Mouse (Mus musculus) myocyte (in vitro differentiated cells): Measurements from ENCODE around the gene Ccno. TPM values are rescaled to one million over a fixed set of nuclear protein-coding genes. Genes with fewer than 3 reads are reported as not detected.

Source experiments
- H3K27me3 ChIP-seq: one replicate; pipeline ENCODE4 v1.6.1; 2011; ENCODE audit not compliant: control insufficient read depth, insufficient read depth, insufficient read length
- H3K36me3 ChIP-seq: one replicate; pipeline ENCODE4 v1.6.1; 2011; ENCODE audit not compliant: control insufficient read depth, insufficient read depth
- H3K4me2 ChIP-seq: one replicate; pipeline ENCODE4 v1.6.1; 2011; ENCODE audit warnings: low read depth, control low read depth
- H3K4me3 ChIP-seq: one replicate; pipeline ENCODE4 v1.5.1; 2011; ENCODE audit warnings: mild to moderate bottlenecking, control low read depth, moderate library complexity
- H3K79me2 ChIP-seq: one replicate; pipeline ENCODE4 v1.6.1; 2011; ENCODE audit not compliant: control insufficient read depth, insufficient read depth
- H3ac ChIP-seq: one replicate; pipeline ENCODE4 v1.6.1; 2011; ENCODE audit not compliant: control insufficient read depth, insufficient read length
- CEBPB ChIP-seq: IDR thresholded peaks from 2 replicates; pipeline ENCODE4 v1.6.1; 2011; ENCODE audit warnings: mild to moderate bottlenecking, moderate library complexity; ENCODE audit not compliant: poor library complexity, insufficient read depth, severe bottlenecking
- E2F4 ChIP-seq: IDR thresholded peaks from one replicate; pipeline ENCODE4 v1.6.1; 2011; ENCODE audit warnings: mild to moderate bottlenecking, control low read depth, moderate library complexity; ENCODE audit not compliant: insufficient read depth
- MAX ChIP-seq: IDR thresholded peaks from one replicate; pipeline ENCODE4 v1.6.1; 2011; ENCODE audit warnings: low read depth, mild to moderate bottlenecking, control low read depth
- MYOD1 ChIP-seq, 3 experiments: IDR thresholded peaks; one replicate each; pipeline ENCODE4 v1.6.1; 2011; ENCODE audit warnings: control low read depth in 2 of 3, low read depth in 2 of 3, mild to moderate bottlenecking in 2 of 3, moderate library complexity in 1 of 3; ENCODE audit not compliant: insufficient read length in 2 of 3, control insufficient read depth in 1 of 3
- MYOG ChIP-seq, 3 experiments: IDR thresholded peaks; one replicate each; pipeline ENCODE4 v1.6.1; 2011; ENCODE audit warnings: control low read depth in 2 of 3, low read depth in 2 of 3, mild to moderate bottlenecking in 2 of 3; ENCODE audit not compliant: insufficient read length in 2 of 3, control insufficient read depth in 1 of 3, insufficient read depth in 1 of 3
- POLR2A ChIP-seq: IDR thresholded peaks from one replicate; pipeline ENCODE4 v1.6.1; 2011; ENCODE audit warnings: low read depth, mild to moderate bottlenecking, control low read depth, moderate library complexity; ENCODE audit not compliant: insufficient read length
- POLR2AphosphoS2 ChIP-seq: IDR thresholded peaks from one replicate; pipeline ENCODE4 v1.6.1; 2011; ENCODE audit warnings: low read depth, control low read depth; ENCODE audit not compliant: insufficient read length
- REST ChIP-seq: IDR thresholded peaks from one replicate; pipeline ENCODE4 v1.6.1; 2011; ENCODE audit warnings: mild to moderate bottlenecking, control low read depth, moderate library complexity; ENCODE audit not compliant: insufficient read depth, insufficient read length
- SRF ChIP-seq: IDR thresholded peaks from one replicate; pipeline ENCODE4 v1.6.1; 2011; ENCODE audit warnings: low read depth; ENCODE audit not compliant: control insufficient read depth, insufficient read length
- TCF12 ChIP-seq: IDR thresholded peaks from one replicate; pipeline ENCODE4 v1.6.1; 2011; ENCODE audit warnings: mild to moderate bottlenecking, control low read depth; ENCODE audit not compliant: poor library complexity, insufficient read depth, severe bottlenecking
- TCF3 ChIP-seq: IDR thresholded peaks from one replicate; pipeline ENCODE4 v1.6.1; 2011; ENCODE audit warnings: low read depth, control low read depth; ENCODE audit not compliant: insufficient read length
- USF1 ChIP-seq: IDR thresholded peaks from one replicate; pipeline ENCODE4 v1.6.1; 2011; ENCODE audit warnings: low read depth, mild to moderate bottlenecking, control low read depth, moderate library complexity
- polyA plus RNA-seq: library from polyadenylated mRNA; unstranded; fragments of >200 nt; fragmentation: generic; extraction: Trizol; gene quantifications from one replicate; pipeline ENCODE4 v1.2.1, GENCODE M21; 2012; ENCODE audit warnings: missing spikeins

Gene Ccno
- 1.4 TPM for polyA plus RNA-seq

DNA sequence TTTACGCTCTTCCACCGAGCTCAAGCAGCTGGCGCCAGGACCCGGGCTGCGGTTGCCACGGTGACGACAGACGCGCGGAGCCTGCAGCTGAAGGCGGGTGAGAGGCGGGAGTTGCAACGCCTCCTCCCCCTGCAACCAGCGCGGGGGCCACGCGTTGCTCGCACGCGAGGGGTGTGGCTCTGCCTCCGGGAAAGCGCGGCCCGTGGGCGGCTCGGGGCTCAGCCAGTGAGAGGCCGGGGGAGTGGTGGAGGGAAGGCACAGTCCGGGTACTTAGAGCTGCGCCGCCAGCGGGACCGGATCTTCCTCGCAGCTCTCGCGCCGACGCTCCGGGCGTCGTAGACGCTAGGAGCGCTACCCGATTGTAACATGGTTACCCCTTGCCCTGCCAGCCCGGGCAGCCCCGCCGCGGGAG is at the start of gene Ccno:
TSS of gene Ccno (plus strand) at position 271 of the 412 bp plus-strand sequence.
- peaks cover 7% of the 10 kb centered on the region for H3K27me3 ChIP-seq

GRCm38 (mm10) chr13:112938130-112938529 is 49.5 kb upstream of the Ccno start:
- Histone ChIP-seq H3K79me2 (no peaks in the 10 kb centered on the region), H3K36me3 (peaks cover 38% of the 10 kb centered on the region), H3ac (no peak overlapping the region), H3K4me3 (no peak overlapping the region), H3K4me2 (no peak overlapping the region), H3K27me3 (no peaks in the 10 kb centered on the region)
- TF ChIP-seq MYOD1 (IDR thresholded peaks at IDR 0.05; ENCODE audit: control insufficient read depth in 1 of 3, insufficient read length in 2 of 3, low read depth in 2 of 3) (no peak), TCF3 (no peak), SRF (no peak), USF1 (no peak), REST (no peak), POLR2AphosphoS2 (no peak)

More for the DNA sequence above, at the start of gene Ccno:
- Histone ChIP-seq H3K4me2 (peak within 1 kb of the TSS; percentile 90), H3ac (peak within 1 kb of the TSS; percentile 10), H3K36me3 (no peaks in the 10 kb centered on the region), H3K4me3 (peak within 1 kb of the TSS; percentile 24), H3K79me2 (no peaks in the 10 kb centered on the region)
- TF ChIP-seq TCF3 (peak; percentile 61), POLR2AphosphoS2 (peak; percentile 78), MYOD1 (IDR thresholded peaks at IDR 0.05; ENCODE audit: control insufficient read depth in 1 of 3, insufficient read length in 2 of 3, low read depth in 2 of 3) (peak in 2 of 3 experiments; percentile 59 to 78), MYOG (IDR thresholded peaks at IDR 0.05; ENCODE audit: control insufficient read depth in 1 of 3, insufficient read depth in 1 of 3, insufficient read length in 2 of 3, low read depth in 2 of 3) (peak in 2 of 3 experiments; percentile 85 to 87), TCF12 (no peak), CEBPB (no peak), USF1 (no peak), MAX (no peak), E2F4 (no peak), POLR2A (peak; percentile 98), REST (no peak), SRF (peak; percentile 25)

GRCm38 (mm10) chr13:112941879-112942330 is 45.7 kb upstream of the Ccno start:
- H3K27me3 ChIP-seq, result no peaks in the 10 kb centered on the region
- no peak overlapping the region for H3ac ChIP-seq
- H3K36me3 ChIP-seq, result peaks cover 35% of the 10 kb centered on the region
- TF ChIP-seq CEBPB (no peak), MAX (no peak), POLR2A (no peak), TCF3 (no peak), TCF12 (no peak), E2F4 (no peak)
- no peak overlapping the region for H3K4me2 ChIP-seq
- no peaks in the 10 kb centered on the region for H3K79me2 ChIP-seq
- H3K4me3 ChIP-seq, result no peak overlapping the region

GRCm38 (mm10) chr13:112945312-112945711 is 42.3 kb upstream of the Ccno start:
- Histone ChIP-seq H3K36me3 (peaks cover 36% of the 10 kb centered on the region), H3ac (no peak overlapping the region), H3K79me2 (no peaks in the 10 kb centered on the region), H3K27me3 (no peaks in the 10 kb centered on the region), H3K4me2 (no peak overlapping the region), H3K4me3 (no peak overlapping the region)
- TF ChIP-seq MYOD1 (IDR thresholded peaks at IDR 0.05; ENCODE audit: control insufficient read depth in 1 of 3, insufficient read length in 2 of 3, low read depth in 2 of 3), result no peak
- no peak for TF ChIP-seq TCF12
- TF ChIP-seq E2F4, result no peak
- no peak for TF ChIP-seq POLR2AphosphoS2
- TF ChIP-seq POLR2A, result no peak
- no peak for TF ChIP-seq MYOG (IDR thresholded peaks at IDR 0.05; ENCODE audit: control insufficient read depth in 1 of 3, insufficient read depth in 1 of 3, insufficient read length in 2 of 3, low read depth in 2 of 3)
- TF ChIP-seq CEBPB, result no peak
- TF ChIP-seq SRF, result no peak
- no peak for TF ChIP-seq REST
- no peak for TF ChIP-seq USF1
- TF ChIP-seq TCF3, result no peak
- no peak for TF ChIP-seq MAX

DNA sequence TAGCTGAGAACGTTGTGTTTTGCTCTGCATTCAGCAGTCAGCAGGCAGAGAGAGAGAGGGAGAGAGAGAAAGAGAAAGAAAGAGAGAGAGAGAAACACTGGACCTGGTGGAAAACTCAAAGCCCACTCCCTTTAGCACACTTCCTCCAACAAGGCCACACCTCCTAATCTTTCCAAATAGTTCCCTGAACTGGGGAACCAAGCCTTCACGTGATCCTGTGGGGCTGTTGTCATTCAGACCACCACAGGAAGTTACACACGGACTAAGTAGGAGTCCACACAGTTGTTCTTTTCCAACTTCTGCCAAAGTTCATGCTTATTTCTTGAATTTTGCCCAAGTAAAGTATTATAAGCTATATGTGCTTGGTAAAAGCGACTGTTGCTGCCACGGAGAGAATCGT is 41.7 kb upstream of the Ccno start:
- H3K36me3 ChIP-seq, result peaks cover 38% of the 10 kb centered on the region
- no peak overlapping the region for H3ac ChIP-seq
- no peak overlapping the region for H3K4me2 ChIP-seq
- no peaks in the 10 kb centered on the region for H3K79me2 ChIP-seq
- no peaks in the 10 kb centered on the region for H3K27me3 ChIP-seq
- no peak for TF ChIP-seq MYOG (IDR thresholded peaks at IDR 0.05; ENCODE audit: control insufficient read depth in 1 of 3, insufficient read depth in 1 of 3, insufficient read length in 2 of 3, low read depth in 2 of 3)
- TF ChIP-seq MAX, result no peak
- TF ChIP-seq CEBPB, result no peak
- no peak for TF ChIP-seq POLR2AphosphoS2
- TF ChIP-seq MYOD1 (IDR thresholded peaks at IDR 0.05; ENCODE audit: control insufficient read depth in 1 of 3, insufficient read length in 2 of 3, low read depth in 2 of 3), result no peak
- no peak overlapping the region for H3K4me3 ChIP-seq
